Mouse (Mus musculus): ENCODE data around the gene Cx3cl1.

The Cx3cl1 gene

DNA sequence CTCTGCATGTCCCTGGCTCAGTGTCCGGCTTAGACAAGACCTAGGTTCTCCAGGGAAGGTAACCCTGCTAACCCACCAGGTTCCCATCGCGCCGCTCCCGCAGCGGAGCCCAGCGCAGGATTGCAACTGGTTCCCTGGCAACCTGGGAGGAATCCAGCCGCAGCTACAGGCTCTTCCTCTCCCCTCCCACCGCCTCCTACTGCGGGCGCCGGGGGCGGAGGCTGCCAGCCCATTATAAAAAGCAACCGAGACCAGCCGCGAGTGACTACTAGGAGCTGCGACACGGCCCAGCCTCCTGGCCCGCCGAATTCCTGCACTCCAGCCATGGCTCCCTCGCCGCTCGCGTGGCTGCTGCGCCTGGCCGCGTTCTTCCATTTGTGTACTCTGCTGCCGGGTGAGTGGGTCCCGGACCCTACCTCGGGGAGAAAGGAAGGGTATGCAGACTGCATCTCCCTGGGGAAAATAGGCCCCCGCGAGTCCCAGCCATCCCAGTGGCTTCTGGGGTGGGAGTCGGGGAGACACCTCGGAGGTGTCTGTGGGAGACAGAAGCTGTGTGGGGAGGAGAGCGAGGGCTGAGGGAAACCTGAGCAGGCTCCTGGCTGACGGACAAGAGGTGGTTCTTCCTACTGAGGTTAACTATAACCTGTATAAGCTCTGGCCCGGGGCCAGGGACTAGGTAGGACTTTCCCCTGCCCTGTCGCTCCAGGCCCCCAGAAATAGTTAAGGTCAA is at the start of gene Cx3cl1:
Gene Cx3cl1 (plus strand): TSS at position 69 of the 730 bp plus-strand sequence.
- peak; percentile 7 for DNase-seq

- no peak for DNase-seq
Measured at GRCm38 (mm10) chr8:94725998-94726397, 45.8 kb upstream of the Cx3cl1 start.

DNA sequence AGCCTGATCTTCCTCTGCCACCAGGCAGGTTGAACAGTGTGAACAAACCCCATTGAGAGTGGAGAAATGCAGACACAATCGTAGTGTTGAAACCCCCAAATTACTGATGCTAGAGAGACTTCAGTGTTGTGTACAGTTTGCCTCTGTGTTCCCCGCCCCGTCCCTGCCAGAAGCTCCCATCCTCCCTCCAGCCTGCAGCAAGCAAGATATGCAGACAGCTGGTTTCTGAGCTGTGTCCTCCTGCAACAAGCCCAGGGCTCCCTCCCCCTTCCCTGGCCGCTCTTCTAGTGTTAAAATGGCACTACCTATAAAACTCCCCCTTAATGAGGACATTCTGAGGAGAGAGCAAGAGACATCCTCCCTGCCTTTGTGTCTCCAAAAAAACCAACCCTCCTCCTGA is 42.5 kb upstream of the Cx3cl1 start:
- DNase-seq = no peak

GRCm38 (mm10) chr8:94733821-94734465 is 37.9 kb upstream of the Cx3cl1 start:
- DNase-seq = peak; percentile 7

GRCm38 (mm10) chr8:94734735-94735350 is 37.0 kb upstream of the Cx3cl1 start:
- no peak for DNase-seq

DNA sequence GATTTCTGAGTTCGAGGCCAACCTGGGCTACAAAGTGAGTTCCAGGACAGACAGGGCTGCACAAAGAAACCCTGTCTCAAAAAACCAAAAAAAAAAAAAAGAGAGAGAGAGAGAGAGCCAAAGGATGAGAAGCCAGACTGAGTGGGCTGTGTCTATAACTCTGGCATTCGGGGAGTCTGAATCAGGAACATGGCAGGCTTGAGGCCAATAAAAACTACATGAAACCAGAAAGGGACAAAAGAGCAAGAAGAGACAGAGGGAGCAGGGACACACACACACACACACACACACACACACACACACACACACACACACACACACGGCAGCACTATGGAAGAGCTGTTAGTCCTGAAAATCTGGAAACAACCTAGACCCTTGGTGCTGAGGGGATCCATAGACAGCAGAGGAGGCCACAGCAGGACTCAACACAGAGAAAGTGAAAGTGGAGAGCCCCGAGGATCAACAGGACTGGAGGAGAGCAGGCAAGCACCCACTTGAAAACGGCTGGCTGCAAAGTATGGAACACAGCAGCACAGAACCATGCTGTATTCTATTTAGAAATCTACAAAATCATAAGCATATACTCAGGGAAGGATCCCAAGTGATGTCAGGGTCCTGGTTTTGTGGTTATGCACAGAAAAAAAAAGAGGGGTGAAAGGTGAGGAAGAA is 36.2 kb upstream of the Cx3cl1 start:
- no peak for DNase-seq

DNA sequence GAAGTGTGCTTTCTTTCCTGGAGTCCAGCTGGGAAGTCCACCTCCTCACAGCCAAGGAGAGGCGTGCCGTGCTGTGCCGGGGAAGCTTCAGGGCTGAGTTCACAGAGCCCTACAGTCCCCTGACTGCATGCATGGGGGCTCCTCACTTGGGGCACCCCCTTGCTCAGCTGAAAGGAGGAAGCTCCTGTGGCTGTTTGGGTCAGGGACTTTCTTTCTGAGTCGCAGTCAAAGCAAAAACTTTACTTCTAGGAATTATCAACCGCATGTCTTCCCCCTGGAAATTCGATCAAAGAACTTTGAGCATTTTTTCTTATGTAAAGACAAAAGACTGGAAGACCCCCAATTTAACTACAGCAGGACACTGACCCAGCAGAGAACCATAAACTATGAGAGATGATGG is 32.0 kb upstream of the Cx3cl1 start:
- no peak for DNase-seq

DNA sequence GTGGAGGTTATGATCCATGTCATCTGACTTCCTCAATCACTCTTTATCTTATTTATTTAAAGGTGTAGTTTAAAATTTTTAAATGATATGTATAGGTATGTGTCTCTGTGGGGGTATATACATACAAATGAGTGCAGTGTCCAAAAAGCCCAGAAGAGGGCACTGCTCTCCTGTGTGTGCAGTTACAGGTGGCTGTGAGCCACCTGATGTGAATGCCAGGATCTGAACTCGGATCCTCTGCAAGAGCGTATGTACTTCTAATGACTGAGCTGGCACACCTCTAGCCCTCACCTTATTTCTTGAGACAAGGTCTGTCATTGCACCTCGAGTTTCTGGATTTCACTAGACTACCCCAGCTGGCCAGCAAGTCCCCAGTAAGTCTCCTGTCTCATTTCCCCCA is 31.2 kb upstream of the Cx3cl1 start:
- DNase-seq = no peak

DNA sequence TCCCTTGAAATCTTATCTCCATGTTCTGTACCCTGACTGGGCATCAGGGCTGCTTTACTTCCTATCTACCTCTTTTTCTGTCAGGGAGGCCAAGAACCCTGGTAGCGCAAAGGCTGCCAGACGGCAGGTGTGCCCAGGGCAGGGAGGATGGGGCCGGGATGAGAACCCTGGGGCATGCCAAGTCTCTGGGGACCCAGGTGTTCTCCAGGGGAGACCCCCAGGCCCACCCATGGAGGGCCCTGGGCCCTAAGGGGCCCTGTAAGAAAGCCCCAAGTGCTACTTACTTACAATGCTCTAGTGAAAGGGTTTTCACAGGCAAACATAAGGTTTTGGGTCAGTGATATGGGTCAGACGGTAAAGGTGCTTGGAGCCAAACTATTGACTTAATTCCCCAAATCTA is 30.1 kb upstream of the Cx3cl1 start:
- no peak for DNase-seq

GRCm38 (mm10) chr8:94744484-94744883 is 27.3 kb upstream of the Cx3cl1 start:
- DNase-seq = no peak

DNA sequence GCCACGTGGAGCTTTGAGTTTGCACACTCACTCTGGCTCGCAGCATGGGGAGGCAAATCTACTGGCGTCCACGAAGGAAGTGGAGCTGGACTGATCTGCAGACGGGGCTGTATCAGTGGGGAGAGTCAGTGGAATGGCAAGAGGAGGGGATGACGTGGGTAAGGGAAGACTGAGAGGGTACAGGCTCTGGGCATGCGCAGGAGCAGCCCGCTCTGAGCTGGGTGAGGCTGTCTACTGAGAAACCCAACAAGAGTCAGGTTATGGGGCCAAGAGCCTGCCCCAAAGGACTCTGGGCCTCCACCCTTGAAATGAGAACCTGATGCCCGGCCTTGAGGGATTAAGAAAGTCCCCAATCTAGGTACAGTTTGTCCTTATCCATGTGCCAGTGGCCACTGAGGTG is 26.8 kb upstream of the Cx3cl1 start:
- DNase-seq = no peak

DNA sequence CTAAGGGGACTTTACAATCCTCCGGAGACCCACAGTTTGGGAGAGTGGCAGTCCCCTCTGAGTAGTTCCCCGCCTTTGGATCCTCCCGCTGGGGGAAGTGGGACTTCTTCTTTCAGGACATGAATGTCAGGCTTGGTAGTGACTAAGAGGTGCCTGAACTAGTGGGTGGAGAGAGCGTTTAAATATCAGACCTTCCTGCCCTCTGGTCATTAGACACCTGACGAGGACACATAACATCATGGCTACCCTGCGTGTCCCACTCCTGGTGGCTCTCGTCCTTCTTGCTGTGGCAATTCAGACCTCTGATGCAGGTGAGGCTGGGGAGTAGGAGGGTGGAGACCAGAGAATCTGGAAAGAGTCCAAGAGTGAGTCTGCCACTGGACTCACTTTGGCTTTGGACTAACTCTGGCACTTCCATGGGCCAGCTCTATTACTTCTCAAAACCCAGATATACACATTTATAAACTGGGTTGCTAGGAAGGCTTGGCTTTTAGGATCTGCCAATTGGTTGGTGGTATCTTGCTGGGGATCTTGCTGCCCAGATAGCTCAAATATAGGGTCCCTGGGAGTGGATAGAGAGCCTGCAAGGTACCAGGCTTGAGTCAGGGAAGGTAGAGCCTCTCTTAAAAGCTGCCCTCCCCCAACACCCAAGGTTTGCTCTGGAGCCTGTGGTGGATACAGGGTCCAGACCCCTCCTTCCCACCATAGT is 26.2 kb upstream of the Cx3cl1 start, which contains the start of gene Ccl22:
Gene Ccl22 (plus strand): TSS at position 115 of the 709 bp plus-strand sequence.
- DNase-seq = no peak

GRCm38 (mm10) chr8:94746832-94747231 is 25.0 kb upstream of the Cx3cl1 start:
- DNase-seq = no peak

- DNase-seq = no peak
Measured at GRCm38 (mm10) chr8:94748363-94748762, 23.4 kb upstream of the Cx3cl1 start.

DNA sequence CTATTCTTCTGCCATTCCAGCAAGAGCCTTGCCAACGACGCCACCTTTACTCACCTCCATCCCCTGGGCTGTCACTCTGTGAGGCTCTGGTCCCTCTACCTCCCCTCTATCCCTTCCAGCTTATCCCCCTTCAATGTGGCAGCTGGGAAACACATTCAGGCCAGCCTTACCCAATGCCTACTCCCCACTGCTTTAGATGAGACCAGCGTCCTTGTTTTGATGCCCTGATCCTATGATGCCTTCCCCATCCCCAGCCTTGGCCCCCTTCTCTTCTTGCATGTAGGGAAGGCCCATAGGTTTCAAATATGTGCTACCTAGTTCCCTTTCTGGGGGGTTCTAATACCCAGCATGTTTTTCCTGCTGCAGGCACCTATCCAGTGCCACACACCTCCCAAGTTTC is 21.9 kb upstream of the Cx3cl1 start:
- no peak for DNase-seq

GRCm38 (mm10) chr8:94751023-94751849 is 20.6 kb upstream of the Cx3cl1 start:
- no peak for DNase-seq

DNA sequence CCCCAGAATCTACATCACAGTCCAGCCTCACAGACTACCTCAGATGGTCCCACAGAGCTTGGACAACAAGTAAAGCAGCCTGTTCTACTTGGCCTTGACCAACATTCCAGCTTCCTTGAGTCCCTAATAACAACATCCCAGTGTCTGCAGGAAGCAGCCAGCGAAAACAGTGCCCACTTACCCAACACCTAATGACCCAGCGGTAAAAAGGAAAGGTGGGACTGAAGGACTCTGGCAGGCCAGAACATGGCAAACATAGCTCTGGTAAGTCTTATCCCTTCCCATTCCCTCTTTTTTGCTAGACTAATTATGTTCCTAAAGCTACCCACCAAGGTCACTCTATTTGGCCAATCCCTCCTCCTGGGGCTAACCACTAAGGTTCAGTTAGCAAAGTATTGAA is 17.8 kb upstream of the Cx3cl1 start:
- no peak for DNase-seq

DNA sequence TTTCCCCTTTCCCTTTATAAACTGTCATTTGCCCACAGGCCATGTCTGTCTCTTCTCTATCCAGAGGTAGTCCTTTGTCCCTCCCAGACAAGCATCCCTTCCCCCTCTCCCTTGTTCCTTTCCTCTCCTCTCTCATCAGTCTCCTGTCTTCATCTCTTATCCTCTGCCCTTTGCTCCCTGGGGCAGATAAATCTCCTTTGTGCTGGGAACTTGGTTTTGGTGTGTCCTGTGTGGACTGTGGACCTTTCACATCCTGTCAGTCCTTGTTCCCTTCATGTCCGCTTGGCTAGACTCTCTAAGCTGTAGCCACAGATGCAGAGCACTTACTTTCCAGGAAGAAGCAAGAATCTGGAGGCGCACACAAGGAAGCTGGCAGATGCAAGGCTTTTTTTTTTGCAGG is 17.3 kb upstream of the Cx3cl1 start:
- no peak for DNase-seq

GRCm38 (mm10) chr8:94767035-94767434 is 4.8 kb upstream of the Cx3cl1 start:
- DNase-seq = no peak

DNA sequence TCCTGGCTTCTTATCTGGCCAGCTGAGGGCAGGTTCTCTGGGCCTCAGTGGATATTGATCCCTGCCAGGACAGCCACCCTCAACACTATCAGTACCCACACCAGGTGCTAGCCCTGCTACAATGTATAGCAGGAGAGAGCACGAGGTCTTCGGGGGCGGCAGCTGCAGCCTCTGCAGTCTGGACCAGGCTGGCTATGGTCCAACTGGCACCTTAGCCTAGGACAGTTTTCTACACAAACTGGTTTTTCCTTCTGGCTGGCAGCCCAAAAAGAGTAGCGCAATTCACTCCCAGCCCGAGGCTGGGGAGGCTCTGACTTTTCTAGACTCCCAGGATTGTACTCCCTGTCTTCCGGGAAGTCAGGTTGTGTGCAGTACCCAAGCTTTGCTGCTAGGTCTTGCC is 864 bp upstream of the Cx3cl1 start:
- no peak for DNase-seq

DNA sequence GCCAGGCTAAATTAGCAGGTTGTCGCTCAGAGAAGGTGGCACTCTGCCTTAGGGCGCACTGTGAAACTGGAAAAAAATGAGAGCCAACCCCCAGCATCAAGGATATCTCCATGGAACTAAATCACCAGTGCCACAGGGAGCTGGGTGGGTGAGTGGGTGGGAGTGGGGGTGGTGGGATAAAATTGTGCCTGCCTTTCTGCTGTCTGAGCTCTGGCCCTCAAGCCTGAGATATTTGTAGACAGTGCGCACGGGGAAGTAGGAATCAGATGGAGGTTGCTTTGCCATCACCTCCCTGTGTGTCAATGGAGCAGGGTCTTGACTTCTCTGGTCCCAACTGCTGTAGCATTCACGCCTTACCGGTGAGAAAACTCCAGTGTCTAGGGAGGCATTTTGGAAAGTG is 1.2 kb downstream of the Cx3cl1 start:
- DNase-seq = no peak

DNA sequence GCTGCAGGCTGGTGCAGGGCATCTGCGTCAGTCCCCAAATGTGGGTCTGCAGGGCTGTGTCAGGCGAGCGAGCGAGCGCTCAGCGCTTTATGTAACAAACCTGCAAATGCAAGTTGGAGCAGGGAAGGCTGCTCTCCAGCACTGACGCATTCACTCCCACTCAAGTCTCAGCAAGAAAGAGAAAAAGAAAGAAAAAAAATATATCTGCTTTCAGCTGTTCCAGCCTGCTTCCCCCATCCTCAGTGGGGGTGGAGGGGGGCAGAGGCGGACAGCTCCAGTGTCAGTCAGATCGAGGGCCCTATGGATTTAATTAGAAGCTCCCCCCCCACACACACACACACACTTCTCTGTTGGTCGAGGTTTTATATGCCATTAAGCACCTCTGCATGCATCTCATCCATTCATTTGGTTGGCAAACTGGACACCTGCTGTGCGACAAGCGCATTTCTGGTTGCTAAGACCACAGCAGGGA is 1.9 kb downstream of the Cx3cl1 start:
- no peak for DNase-seq
